Mouse (Mus musculus) kidney, postnatal 25 days (tissue): Measurements from ENCODE around the gene Gm28998.
"Not testable (repeated sequence)": the region's sequence is repeated elsewhere in the genome, so short reads cannot be mapped to it uniquely, and the experiment has no call there.

Source experiments
- DNase-seq, 2 experiments: peaks; one replicate each; pipeline ENCODE4 v3.0.0; 2021; ENCODE audit warnings: mixed read lengths in 2 of 2

Gm28998 gene

GRCm38 (mm10) chrY:7253487-7253886, at the start of gene Gm28998:
Gene Gm28998 (plus strand): TSS chrY:7253787.
- not testable (repeated sequence) for DNase-seq
